Mouse (Mus musculus) heart, embryonic 13.5 days (tissue): ENCODE results near the gene Gsdme. TPM values are rescaled to one million over a fixed set of nuclear protein-coding genes. Genes with fewer than 3 reads are reported as not detected.

Experiments
- ATAC-seq: fragments of 200-750 bp; cut with Nextera tagmentation; 2 replicates; pipeline ENCODE4 v1.8.0; 2017; ENCODE audit warnings: moderate TSS enrichment; ENCODE audit not compliant: insufficient number of reproducible peaks, low FRiP score, low TSS enrichment; ENCODE audit errors: extremely low read depth
- H3K27ac ChIP-seq: fragments of 300-500 bp; sonication (generic); replicated peaks from 2 replicates; pipeline ENCODE4 v1.5.1; 2015; ENCODE audit warnings: moderate library complexity, mild to moderate bottlenecking, inconsistent platforms
- H3K27me3 ChIP-seq: fragments of 300-500 bp; sonication (generic); replicated peaks from 2 replicates; pipeline ENCODE4 v1.6.1; 2015; ENCODE audit warnings: mild to moderate bottlenecking, inconsistent platforms
- H3K36me3 ChIP-seq: fragments of 300-500 bp; sonication (generic); 2 replicates; pipeline ENCODE4 v1.6.1; 2015; ENCODE audit warnings: mild to moderate bottlenecking, inconsistent platforms
- H3K4me1 ChIP-seq: fragments of 300-500 bp; sonication (generic); 2 replicates; pipeline ENCODE4 v1.6.1; 2015; ENCODE audit warnings: inconsistent platforms
- H3K4me2 ChIP-seq: fragments of 300-500 bp; sonication (generic); 2 replicates; pipeline ENCODE4 v1.6.1; 2015; ENCODE audit warnings: inconsistent platforms, mild to moderate bottlenecking, moderate library complexity
- H3K4me3 ChIP-seq: fragments of 300-500 bp; sonication (generic); 2 replicates; pipeline ENCODE4 v1.5.1; 2015; ENCODE audit warnings: moderate library complexity, mild to moderate bottlenecking, inconsistent platforms
- H3K9ac ChIP-seq: fragments of 300-500 bp; sonication (generic); 2 replicates; pipeline ENCODE4 v1.6.1; 2015; ENCODE audit warnings: inconsistent platforms, mild to moderate bottlenecking, moderate library complexity
- H3K9me3 ChIP-seq: fragments of 300-500 bp; sonication (generic); 2 replicates; pipeline ENCODE4 v1.6.1; 2016; ENCODE audit warnings: inconsistent platforms
- WGBS: fragments of 180-500 bp; shearing (Covaris S2); methylation state at CpG from one replicate; pipeline ENCODE4 v1.1.7; 2015; ENCODE audit warnings: mixed read lengths; 5-methylcytosine and 5-hydroxymethylcytosine counted together
- polyA plus RNA-seq: library from polyadenylated mRNA; unstranded; fragments of >200 nt; fragmentation: Nextera tagmentation; extraction: Ambion mirVana; gene quantifications from 2 replicates; pipeline ENCODE4 v1.2.1, GENCODE M21; 2015

The Gsdme gene
- polyA plus RNA-seq, 1 experiment from 2014 or later = 32.9 TPM

DNA sequence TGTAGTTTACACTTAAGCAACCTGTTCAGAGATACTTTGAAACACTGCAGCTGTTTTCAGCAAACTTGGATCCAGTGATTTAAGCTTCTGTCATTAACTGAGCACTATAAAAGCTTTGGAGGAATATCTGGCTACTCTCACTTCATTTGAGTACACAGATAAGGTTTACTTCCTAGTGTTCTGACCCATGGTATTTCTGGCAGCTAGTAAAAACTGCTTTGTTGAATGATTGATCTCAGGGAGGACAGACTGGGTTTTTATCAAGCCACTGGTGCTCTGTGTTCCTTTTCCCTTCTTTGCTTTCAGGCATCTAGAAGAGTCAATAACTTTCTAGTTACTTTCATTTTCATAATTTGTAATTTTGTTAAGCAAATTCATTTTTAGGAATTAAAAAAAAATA, 74.3 kb downstream of the Gsdme start:
- Histone ChIP-seq H3K4me1 (peaks cover 43% of the 10 kb centered on the region), H3K9me3 (no peaks in the 10 kb centered on the region), H3K27ac (peak overlapping the region; percentile 77), H3K27me3 (no peaks in the 10 kb centered on the region), H3K4me3 (no peak overlapping the region), H3K9ac (no peak overlapping the region), H3K4me2 (peak overlapping the region; percentile 22), H3K36me3 (peaks cover 28% of the 10 kb centered on the region)
- no peak for ATAC-seq

DNA sequence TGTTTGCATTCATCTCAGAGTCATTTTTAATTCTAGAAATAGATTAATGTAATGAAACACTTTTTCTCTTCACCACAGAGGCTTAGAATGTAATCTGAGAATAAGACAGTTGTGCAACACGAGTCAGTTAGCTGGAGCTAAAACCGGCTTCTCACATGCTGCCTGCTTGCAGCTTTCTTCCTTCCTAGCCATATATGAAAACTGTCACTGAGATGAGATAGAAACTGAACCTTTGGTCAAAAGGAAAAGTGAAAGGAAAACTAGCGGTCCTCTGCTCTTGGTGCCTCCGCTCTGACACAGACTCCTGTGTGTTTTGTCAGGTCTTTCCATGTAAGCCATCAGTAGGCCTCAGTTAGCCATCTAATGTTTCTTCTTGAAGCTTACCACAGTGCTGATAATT, 75.7 kb downstream of the Gsdme start:
- peak overlapping the region; percentile 77 for H3K27ac ChIP-seq

DNA sequence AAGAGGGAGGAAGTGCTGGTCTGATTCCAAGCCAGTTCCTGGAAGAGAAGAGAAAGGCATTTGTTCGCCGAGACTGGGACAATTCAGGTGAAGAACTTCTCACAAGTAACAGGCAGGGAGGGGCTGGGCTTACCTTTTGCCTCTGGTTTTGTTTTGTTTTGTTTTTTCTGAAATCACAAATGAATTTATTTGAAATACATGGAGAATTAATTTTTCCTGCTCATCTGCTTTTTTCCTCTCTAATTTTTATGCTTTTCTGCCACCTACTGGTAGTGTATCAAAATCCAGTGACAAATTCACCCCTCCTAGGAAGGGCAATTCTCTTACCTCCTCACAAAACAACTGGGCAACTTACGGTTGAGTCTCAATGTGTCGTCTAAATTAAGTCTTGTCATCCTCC, 83.5 kb downstream of the Gsdme start:
- H3K4me2 ChIP-seq = no peak overlapping the region
- 65% methylated on average over 4 of the region's 4 CpGs for WGBS
- H3K9me3 ChIP-seq = no peaks in the 10 kb centered on the region
- H3K27me3 ChIP-seq = no peaks in the 10 kb centered on the region
- no peak overlapping the region for H3K4me3 ChIP-seq
- H3K36me3 ChIP-seq = peaks cover 31% of the 10 kb centered on the region
- ATAC-seq = no peak
- H3K27ac ChIP-seq = no peak overlapping the region
- peaks cover 4% of the 10 kb centered on the region; the same call in 1 of the 2 replicates for H3K4me1 ChIP-seq
- H3K9ac ChIP-seq = no peak overlapping the region

More for the DNA sequence above, 75.7 kb downstream of the Gsdme start:
- no peaks in the 10 kb centered on the region for H3K9me3 ChIP-seq
- H3K4me1 ChIP-seq = peaks cover 43% of the 10 kb centered on the region
- no peak overlapping the region for H3K9ac ChIP-seq
- no peak for ATAC-seq
- no peaks in the 10 kb centered on the region for H3K27me3 ChIP-seq
- H3K4me2 ChIP-seq = peak overlapping the region; percentile 54
- H3K4me3 ChIP-seq = no peak overlapping the region
- WGBS = 54% methylated on average over 4 of the region's 4 CpGs
- peaks cover 35% of the 10 kb centered on the region for H3K36me3 ChIP-seq

DNA sequence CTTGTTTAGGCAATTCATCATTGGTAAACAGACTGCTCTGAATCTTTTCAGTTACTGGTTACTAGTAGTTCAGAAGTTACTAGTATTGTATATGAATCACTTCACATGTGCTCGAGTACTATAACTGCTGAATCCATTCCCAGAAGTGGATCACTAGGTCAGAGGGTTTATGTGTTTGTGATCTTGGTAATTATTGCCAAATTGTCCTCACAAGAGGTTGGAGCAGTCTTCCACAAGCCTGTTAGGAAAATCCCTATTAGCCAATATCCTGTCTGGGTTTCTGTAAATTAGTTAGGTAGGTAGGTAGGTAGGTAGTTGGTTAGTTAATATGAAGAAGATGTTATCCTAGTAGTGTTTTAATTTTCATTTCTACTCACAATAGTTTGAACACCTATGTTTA, 87.9 kb downstream of the Gsdme start:
- H3K27ac ChIP-seq = no peak overlapping the region
- peaks cover 15% of the 10 kb centered on the region for H3K36me3 ChIP-seq
- WGBS = 79% methylated on average over 1 of the region's 1 CpGs
- H3K27me3 ChIP-seq = no peaks in the 10 kb centered on the region
- H3K9me3 ChIP-seq = 0 out of 2 replicates have a peak, but pooled peaks cover 3% of the 10 kb centered on the region
- no peak for ATAC-seq
- no peak overlapping the region for H3K4me3 ChIP-seq
- no peak overlapping the region for H3K4me2 ChIP-seq
- H3K9ac ChIP-seq = no peak overlapping the region
- H3K4me1 ChIP-seq = peaks cover 4% of the 10 kb centered on the region; the same call in 1 of the 2 replicates

DNA sequence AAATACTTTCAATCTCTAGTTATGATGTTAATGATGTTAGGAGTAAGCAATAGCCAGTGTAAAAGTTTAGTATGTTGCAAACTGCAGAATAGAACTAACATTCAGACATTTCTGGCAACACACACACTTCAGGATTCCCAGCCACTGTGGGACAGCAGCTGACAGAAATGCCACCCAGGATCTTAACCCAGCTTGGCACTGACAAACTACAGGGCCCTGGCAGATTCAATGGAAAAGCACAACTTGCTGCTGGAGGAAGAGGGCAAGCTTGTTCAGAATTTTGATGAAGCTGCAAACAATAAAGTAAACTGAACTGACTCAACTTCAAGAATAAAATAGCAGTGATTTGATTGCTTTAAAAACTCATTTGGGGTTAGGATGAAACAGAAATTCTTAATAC, 93.9 kb downstream of the Gsdme start:
- Histone ChIP-seq H3K27ac (no peak overlapping the region), H3K36me3 (peaks cover 17% of the 10 kb centered on the region), H3K9me3 (0 out of 2 replicates have a peak, but pooled peaks cover 3% of the 10 kb centered on the region), H3K4me3 (no peak overlapping the region), H3K4me2 (no peak overlapping the region), H3K27me3 (no peaks in the 10 kb centered on the region), H3K4me1 (no peaks in the 10 kb centered on the region), H3K9ac (no peak overlapping the region)
- no peak for ATAC-seq

DNA sequence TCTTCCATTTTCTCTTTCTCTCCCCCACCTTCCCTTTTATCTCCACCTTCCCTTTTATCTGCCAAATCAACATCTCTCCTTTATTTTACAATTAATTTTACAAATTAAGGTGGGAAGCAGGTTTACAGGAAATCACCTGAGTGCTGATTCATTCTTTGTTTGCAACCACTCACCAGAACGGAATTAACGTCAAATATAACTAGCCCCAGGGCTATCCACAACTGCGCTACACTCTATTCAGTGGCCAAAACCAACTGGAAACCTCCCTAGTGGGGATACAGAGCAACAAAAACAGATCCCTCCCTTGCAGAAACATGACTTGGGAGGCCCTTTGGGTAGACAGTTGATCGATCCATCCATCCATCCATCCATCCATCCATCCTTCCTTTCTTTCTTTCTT, 94.8 kb downstream of the Gsdme start:
- H3K9me3 ChIP-seq = 0 out of 2 replicates have a peak, but pooled peaks cover 3% of the 10 kb centered on the region
- H3K27ac ChIP-seq = no peak overlapping the region
- no peak overlapping the region for H3K4me3 ChIP-seq
- WGBS = 91% methylated on average over 4 of the region's 4 CpGs
- no peak for ATAC-seq
- no peak overlapping the region for H3K9ac ChIP-seq
- no peaks in the 10 kb centered on the region for H3K27me3 ChIP-seq
- H3K36me3 ChIP-seq = peaks cover 15% of the 10 kb centered on the region
- H3K4me2 ChIP-seq = no peak overlapping the region
- H3K4me1 ChIP-seq = no peaks in the 10 kb centered on the region

DNA sequence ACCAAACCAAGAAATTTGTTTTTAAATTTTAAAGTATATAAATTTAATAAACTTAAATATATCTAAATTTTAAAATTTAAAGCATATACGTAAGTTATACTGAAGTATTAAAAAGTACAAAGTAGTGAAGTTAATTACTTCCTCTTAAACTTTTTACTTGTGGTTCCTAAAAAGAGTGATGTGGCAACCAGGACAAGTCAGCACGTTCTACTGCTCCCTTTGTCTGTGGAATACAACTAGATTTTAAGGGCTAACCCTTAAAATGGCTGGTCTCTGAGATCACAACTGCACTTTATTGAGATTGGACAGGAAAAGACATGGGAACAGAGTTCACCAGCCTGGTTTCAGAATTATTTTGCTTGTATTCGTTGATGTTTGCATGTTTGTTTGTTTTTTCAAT, 100.6 kb downstream of the Gsdme start:
- Histone ChIP-seq H3K36me3 (peaks cover 15% of the 10 kb centered on the region), H3K27me3 (no peaks in the 10 kb centered on the region), H3K9me3 (no peaks in the 10 kb centered on the region), H3K4me1 (peaks cover 8% of the 10 kb centered on the region), H3K4me2 (no peak overlapping the region), H3K27ac (no peak overlapping the region), H3K4me3 (no peak overlapping the region), H3K9ac (no peak overlapping the region)
- no peak for ATAC-seq
- 84% methylated on average over 3 of the region's 3 CpGs for WGBS

DNA sequence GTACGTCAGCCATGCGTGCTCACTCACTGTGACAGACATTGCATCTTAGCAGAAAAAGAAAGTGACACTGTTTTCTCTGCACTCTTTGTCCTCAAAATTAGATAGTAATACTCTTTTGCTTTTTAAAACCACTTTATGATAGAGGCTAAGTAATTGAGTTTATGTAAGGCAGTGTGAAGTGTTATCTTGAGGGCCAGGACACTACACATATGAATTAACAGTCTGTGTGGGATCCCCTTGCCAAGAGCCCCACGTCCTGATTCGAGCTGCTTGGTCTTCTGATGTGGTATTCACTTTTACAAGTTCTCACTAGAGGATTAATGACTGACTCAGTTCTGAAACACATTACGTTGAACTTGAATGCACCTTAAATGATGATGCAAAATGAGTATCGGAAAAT, 103.8 kb downstream of the Gsdme start:
- Histone ChIP-seq H3K36me3 (peaks cover 15% of the 10 kb centered on the region), H3K27ac (no peak overlapping the region), H3K9me3 (no peaks in the 10 kb centered on the region), H3K4me2 (no peak overlapping the region), H3K4me1 (peaks cover 15% of the 10 kb centered on the region), H3K4me3 (no peak overlapping the region), H3K9ac (no peak overlapping the region), H3K27me3 (no peaks in the 10 kb centered on the region)
- 81% methylated on average over 6 of the region's 6 CpGs for WGBS
- ATAC-seq = no peak

DNA sequence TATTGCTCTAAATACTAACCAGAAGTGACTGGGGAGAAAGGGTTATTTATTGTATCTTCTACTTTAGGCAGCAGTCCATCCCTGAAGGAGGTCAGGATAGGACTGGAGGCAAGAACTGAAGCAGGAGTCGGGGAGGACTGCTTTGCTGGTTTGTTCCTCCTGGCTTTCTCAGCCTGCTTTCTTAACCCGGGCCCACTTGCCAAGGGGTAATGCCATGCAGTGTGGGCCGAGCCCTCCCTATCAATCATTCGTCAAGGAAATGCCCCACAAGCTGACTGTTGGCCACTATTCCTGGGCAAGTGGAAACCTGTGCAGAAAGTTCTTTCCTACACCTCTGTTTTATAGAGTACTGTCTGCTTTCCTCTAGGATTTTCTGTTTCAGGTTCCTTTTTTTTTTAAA, 114.3 kb downstream of the Gsdme start:
- no peak overlapping the region for H3K27ac ChIP-seq
- no peaks in the 10 kb centered on the region for H3K27me3 ChIP-seq
- ATAC-seq = no peak
- no peak overlapping the region for H3K4me2 ChIP-seq
- H3K36me3 ChIP-seq = peaks cover 19% of the 10 kb centered on the region
- no peaks in the 10 kb centered on the region for H3K4me1 ChIP-seq
- WGBS = 85% methylated on average over 4 of the region's 4 CpGs
- no peak overlapping the region for H3K4me3 ChIP-seq
- no peaks in the 10 kb centered on the region for H3K9me3 ChIP-seq
- no peak overlapping the region for H3K9ac ChIP-seq

DNA sequence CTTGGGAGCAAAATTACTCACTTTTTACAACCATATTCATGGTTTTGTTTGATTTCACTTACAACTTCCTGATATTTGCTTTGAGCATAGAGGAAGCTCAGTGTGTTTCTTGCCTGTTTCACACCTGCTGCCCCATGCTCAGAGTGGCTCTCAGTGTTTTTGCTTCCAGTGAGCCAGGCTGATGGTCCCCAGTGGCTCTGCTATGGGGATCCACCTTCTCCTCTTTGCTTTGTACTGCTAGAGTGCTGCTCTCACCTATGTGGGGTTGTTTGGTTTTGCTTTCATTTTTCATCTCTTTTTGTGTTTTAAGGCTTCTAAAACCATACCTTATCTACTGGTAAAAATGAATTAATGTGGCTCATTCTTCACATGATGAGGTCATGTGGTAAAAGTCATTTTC, 117.5 kb downstream of the Gsdme start:
- no peak overlapping the region for H3K4me2 ChIP-seq
- peaks cover 19% of the 10 kb centered on the region for H3K36me3 ChIP-seq
- ATAC-seq = no peak
- no peaks in the 10 kb centered on the region for H3K9me3 ChIP-seq
- no peak overlapping the region for H3K27ac ChIP-seq
- no peak overlapping the region for H3K4me3 ChIP-seq
- H3K4me1 ChIP-seq = no peaks in the 10 kb centered on the region
- H3K27me3 ChIP-seq = no peaks in the 10 kb centered on the region
- no peak overlapping the region for H3K9ac ChIP-seq

DNA sequence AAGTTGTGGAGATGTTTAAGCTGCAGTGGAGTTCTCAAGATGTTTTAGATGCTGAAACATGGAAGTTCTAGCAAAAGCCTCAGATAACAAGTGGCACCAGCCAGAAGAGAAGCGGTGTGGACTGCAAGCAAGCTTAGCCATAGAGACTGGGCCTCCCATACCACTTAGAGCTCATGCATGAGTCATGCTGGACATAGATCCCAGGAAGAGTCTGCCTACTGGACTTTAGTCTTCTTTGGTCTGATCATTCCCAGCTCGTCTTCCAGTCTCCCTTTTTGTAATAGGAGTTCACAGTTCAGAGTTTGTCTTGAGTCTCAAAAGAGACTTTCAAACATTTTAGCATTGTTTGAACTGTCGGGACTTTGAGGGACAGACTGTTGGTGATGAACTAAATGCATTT, 124.1 kb downstream of the Gsdme start:
- H3K27ac ChIP-seq = no peak overlapping the region
- WGBS = 83% methylated on average over 3 of the region's 3 CpGs

More for the DNA sequence above, 124.1 kb downstream of the Gsdme start:
- ATAC-seq = no peak
- H3K36me3 ChIP-seq = no peaks in the 10 kb centered on the region
- H3K27me3 ChIP-seq = no peaks in the 10 kb centered on the region
- H3K9ac ChIP-seq = no peak overlapping the region
- H3K9me3 ChIP-seq = no peaks in the 10 kb centered on the region
- no peak overlapping the region for H3K4me3 ChIP-seq
- no peak overlapping the region for H3K4me2 ChIP-seq
- peaks cover 17% of the 10 kb centered on the region for H3K4me1 ChIP-seq
